Mouse (Mus musculus): ENCODE data around the gene Eya2.

The Eya2 gene

GRCm38 (mm10) chr2:165820073-165820472, 225.2 kb downstream of the Eya2 start:
- no peak for TF ChIP-seq GATA4 (IDR thresholded peaks at IDR 0.05; ENCODE audit: insufficient replicate concordance, low read length)

- no peak for TF ChIP-seq GATA4 (IDR thresholded peaks at IDR 0.05; ENCODE audit: insufficient replicate concordance, low read length)
Observed at GRCm38 (mm10) chr2:165820504-165821095, 225.8 kb downstream of the Eya2 start.

All from liver, adult (tissue).